Mouse (Mus musculus): ENCODE data around the gene Knstrn. TPM values are rescaled to one million over a fixed set of nuclear protein-coding genes. Genes with fewer than 3 reads are reported as not detected.
A peak's percentile ranks its signal among the peaks of the same experiment; 100 is the strongest.

The Knstrn gene
- polyA plus RNA-seq, 1 experiment: 2.1 TPM

- peak in 1 of 2 experiments; percentile 52 for DNase-seq
- 17% methylated on average over 1 of the region's 1 CpGs for WGBS
These were observed 38.4 kb upstream of the Knstrn start for GRCm38 (mm10) chr2:118775396-118775795.

GRCm38 (mm10) chr2:118775846-118776245, 38.0 kb upstream of the Knstrn start:
- Histone ChIP-seq H3K4me3 (replicated peaks; ENCODE audit: insufficient read depth, low read depth, low read length) (no peak overlapping the region), H3K27ac (ENCODE audit: insufficient read depth, low read length) (peak overlapping the region; percentile 85), H3K4me1 (ENCODE audit: control insufficient read depth, insufficient read depth, low read length) (peaks cover 17% of the 10 kb centered on the region), H3K27me3 (ENCODE audit: control insufficient read depth, insufficient read depth, low read length) (no peaks in the 10 kb centered on the region)
- 2% methylated on average over 4 of the region's 4 CpGs for WGBS
- peak; percentile 73 to 84 for DNase-seq
- TF ChIP-seq CTCF (IDR thresholded peaks at IDR 0.05; ENCODE audit: borderline replicate concordance, insufficient read depth, low read depth, low read length) (no peak), POLR2A (IDR thresholded peaks at IDR 0.05; ENCODE audit: borderline replicate concordance, insufficient read depth, low read length) (0 out of 2 replicates have a peak, but pooled peaks have one; percentile 20)

More at GRCm38 (mm10) chr2:118775396-118775795, 38.4 kb upstream of the Knstrn start:
- H3K27me3 ChIP-seq (ENCODE audit: control insufficient read depth, insufficient read depth, low read length): no peaks in the 10 kb centered on the region
- no peak overlapping the region for H3K27ac ChIP-seq (ENCODE audit: insufficient read depth, low read length)
- no peak overlapping the region for H3K4me3 ChIP-seq (replicated peaks; ENCODE audit: insufficient read depth, low read depth, low read length)
- peaks cover 17% of the 10 kb centered on the region for H3K4me1 ChIP-seq (ENCODE audit: control insufficient read depth, insufficient read depth, low read length)
- TF ChIP-seq CTCF (IDR thresholded peaks at IDR 0.05; ENCODE audit: borderline replicate concordance, insufficient read depth, low read depth, low read length) (no peak), POLR2A (IDR thresholded peaks at IDR 0.05; ENCODE audit: borderline replicate concordance, insufficient read depth, low read length) (no peak)

GRCm38 (mm10) chr2:118776295-118776694, 37.5 kb upstream of the Knstrn start:
- Histone ChIP-seq H3K4me3 (replicated peaks; ENCODE audit: insufficient read depth, low read depth, low read length) (no peak overlapping the region), H3K4me1 (ENCODE audit: control insufficient read depth, insufficient read depth, low read length) (peaks cover 17% of the 10 kb centered on the region), H3K27me3 (ENCODE audit: control insufficient read depth, insufficient read depth, low read length) (no peaks in the 10 kb centered on the region), H3K27ac (ENCODE audit: insufficient read depth, low read length) (peak overlapping the region; percentile 85)
- 0 out of 2 replicates have a peak, but pooled peaks have one; percentile 2 for TF ChIP-seq POLR2A (IDR thresholded peaks at IDR 0.05; ENCODE audit: borderline replicate concordance, insufficient read depth, low read length)
- TF ChIP-seq CTCF (IDR thresholded peaks at IDR 0.05; ENCODE audit: borderline replicate concordance, insufficient read depth, low read depth, low read length): no peak
- 67% methylated on average over 2 of the region's 2 CpGs for WGBS
- peak in 1 of 2 experiments; percentile 38 for DNase-seq

GRCm38 (mm10) chr2:118778418-118778817, 35.4 kb upstream of the Knstrn start:
- Histone ChIP-seq H3K27ac (ENCODE audit: insufficient read depth, low read length) (no peak overlapping the region), H3K4me3 (replicated peaks; ENCODE audit: insufficient read depth, low read depth, low read length) (no peak overlapping the region), H3K27me3 (ENCODE audit: control insufficient read depth, insufficient read depth, low read length) (no peaks in the 10 kb centered on the region), H3K4me1 (ENCODE audit: control insufficient read depth, insufficient read depth, low read length) (peaks cover 17% of the 10 kb centered on the region)
- 92% methylated on average over 4 of the region's 4 CpGs for WGBS
- DNase-seq: no peak
- no peak for TF ChIP-seq CTCF (IDR thresholded peaks at IDR 0.05; ENCODE audit: borderline replicate concordance, insufficient read depth, low read depth, low read length)
- no peak for TF ChIP-seq POLR2A (IDR thresholded peaks at IDR 0.05; ENCODE audit: borderline replicate concordance, insufficient read depth, low read length)

GRCm38 (mm10) chr2:118779065-118779464, 34.7 kb upstream of the Knstrn start:
- Histone ChIP-seq H3K27me3 (ENCODE audit: control insufficient read depth, insufficient read depth, low read length) (no peaks in the 10 kb centered on the region), H3K27ac (ENCODE audit: insufficient read depth, low read length) (peak overlapping the region; percentile 82), H3K4me1 (ENCODE audit: control insufficient read depth, insufficient read depth, low read length) (peaks cover 17% of the 10 kb centered on the region), H3K4me3 (replicated peaks; ENCODE audit: insufficient read depth, low read depth, low read length) (peak overlapping the region; percentile 89)
- DNase-seq: peak in 1 of 2 experiments; percentile 49
- 9% methylated on average over 10 of the region's 10 CpGs for WGBS
- TF ChIP-seq CTCF (IDR thresholded peaks at IDR 0.05; ENCODE audit: borderline replicate concordance, insufficient read depth, low read depth, low read length): no peak
- no peak for TF ChIP-seq POLR2A (IDR thresholded peaks at IDR 0.05; ENCODE audit: borderline replicate concordance, insufficient read depth, low read length)

GRCm38 (mm10) chr2:118779504-118780480, 34.0 kb upstream of the Knstrn start, which contains the start of gene Disp2:
Gene Disp2 (plus strand): TSS chr2:118779719.
- H3K27me3 ChIP-seq (ENCODE audit: control insufficient read depth, insufficient read depth, low read length): no peaks in the 10 kb centered on the region
- peak; percentile 92 for TF ChIP-seq POLR2A (IDR thresholded peaks at IDR 0.05; ENCODE audit: borderline replicate concordance, insufficient read depth, low read length)
- peak; percentile 12; the same call in 1 of the 2 replicates for TF ChIP-seq CTCF (IDR thresholded peaks at IDR 0.05; ENCODE audit: borderline replicate concordance, insufficient read depth, low read depth, low read length)
- H3K27ac ChIP-seq (ENCODE audit: insufficient read depth, low read length): peak within 1 kb of the TSS; percentile 82
- peak; percentile 95 to 96 for DNase-seq
- H3K4me3 ChIP-seq (replicated peaks; ENCODE audit: insufficient read depth, low read depth, low read length): peak within 1 kb of the TSS; percentile 89
- WGBS: under 1% methylated on average over 39 of the region's 39 CpGs
- H3K4me1 ChIP-seq (ENCODE audit: control insufficient read depth, insufficient read depth, low read length): peaks cover 20% of the 10 kb centered on the region

GRCm38 (mm10) chr2:118781115-118781514, 32.7 kb upstream of the Knstrn start:
- no peaks in the 10 kb centered on the region for H3K27me3 ChIP-seq (ENCODE audit: control insufficient read depth, insufficient read depth, low read length)
- H3K27ac ChIP-seq (ENCODE audit: insufficient read depth, low read length): no peak overlapping the region
- TF ChIP-seq CTCF (IDR thresholded peaks at IDR 0.05; ENCODE audit: borderline replicate concordance, insufficient read depth, low read depth, low read length) (no peak), POLR2A (IDR thresholded peaks at IDR 0.05; ENCODE audit: borderline replicate concordance, insufficient read depth, low read length) (no peak)
- WGBS: 21% methylated on average over 1 of the region's 1 CpGs
- peaks cover 13% of the 10 kb centered on the region for H3K4me1 ChIP-seq (ENCODE audit: control insufficient read depth, insufficient read depth, low read length)
- no peak overlapping the region for H3K4me3 ChIP-seq (replicated peaks; ENCODE audit: insufficient read depth, low read depth, low read length)
- DNase-seq: no peak
